Mouse (Mus musculus) heart, embryonic 11.5 days (tissue): ENCODE measurements around the gene Mbnl2. TPM values are rescaled to one million over a fixed set of nuclear protein-coding genes. Genes with fewer than 3 reads are reported as not detected.

Experiments
- ATAC-seq: fragments of 200-750 bp; cut with Nextera tagmentation; replicated peaks from 2 replicates; pipeline ENCODE4 v1.8.0; 2017; ENCODE audit warnings: moderate library complexity; ENCODE audit not compliant: insufficient number of reproducible peaks, low FRiP score, low TSS enrichment
- H3K27ac ChIP-seq: fragments of 300-500 bp; sonication (generic); 2 replicates; pipeline ENCODE4 v1.5.1; 2014; ENCODE audit warnings: mild to moderate bottlenecking, low read depth, low read length
- H3K27me3 ChIP-seq: fragments of 300-500 bp; sonication (generic); 2 replicates; pipeline ENCODE4 v1.6.1; 2014; ENCODE audit warnings: mild to moderate bottlenecking, low read length, mixed read lengths; ENCODE audit not compliant: control insufficient read depth, insufficient read depth
- H3K36me3 ChIP-seq: fragments of 300-500 bp; sonication (generic); 2 replicates; pipeline ENCODE4 v1.6.1; 2014; ENCODE audit warnings: mild to moderate bottlenecking, low read length, moderate library complexity, mixed read lengths; ENCODE audit not compliant: control insufficient read depth, insufficient read depth
- H3K4me1 ChIP-seq: fragments of 300-500 bp; sonication (generic); 2 replicates; pipeline ENCODE4 v1.6.1; 2014; ENCODE audit warnings: low read length; ENCODE audit not compliant: control insufficient read depth, insufficient read depth
- H3K4me2 ChIP-seq: fragments of 300-500 bp; sonication (generic); 2 replicates; pipeline ENCODE4 v1.6.1; 2014; ENCODE audit warnings: mild to moderate bottlenecking, moderate library complexity
- H3K4me3 ChIP-seq: fragments of 300-500 bp; sonication (generic); 2 replicates; pipeline ENCODE4 v1.5.1; 2014; ENCODE audit warnings: low read depth, low read length
- H3K9ac ChIP-seq: fragments of 300-500 bp; sonication (generic); 2 replicates; pipeline ENCODE4 v1.6.1; 2014; ENCODE audit warnings: mild to moderate bottlenecking, low read depth, low read length, moderate library complexity
- H3K9me3 ChIP-seq: fragments of 300-500 bp; sonication (generic); replicated peaks from 2 replicates; pipeline ENCODE4 v1.6.1; 2016; ENCODE audit warnings: low read length; ENCODE audit not compliant: control insufficient read depth
- WGBS: fragments of 180-500 bp; shearing (Covaris S2); extraction: QIAGEN DNeasy Blood & Tissue Kit; methylation state at CpG from one replicate; pipeline ENCODE4 v1.1.7; 2014; ENCODE audit not compliant: insufficient replicate concordance; 5-methylcytosine and 5-hydroxymethylcytosine counted together
- polyA plus RNA-seq: library from polyadenylated mRNA; unstranded; fragments of >200 nt; fragmentation: Nextera tagmentation; extraction: Ambion mirVana; gene quantifications from 2 replicates; pipeline ENCODE4 v1.2.1, GENCODE M21; 2014

Mbnl2 gene
- polyA plus RNA-seq, 1 experiment from 2014 or later = 107 TPM

GRCm38 (mm10) chr14:120267130-120267529, 8.3 kb upstream of the Mbnl2 start:
- H3K4me1 ChIP-seq = peaks cover 5% of the 10 kb centered on the region; the same call in 1 of the 2 replicates
- WGBS = 82% methylated on average over 4 of the region's 4 CpGs
- no peaks in the 10 kb centered on the region for H3K9me3 ChIP-seq
- H3K36me3 ChIP-seq = no peaks in the 10 kb centered on the region
- no peak overlapping the region for H3K4me3 ChIP-seq
- no peak overlapping the region for H3K9ac ChIP-seq
- no peak overlapping the region for H3K4me2 ChIP-seq
- ATAC-seq = no peak
- no peak overlapping the region for H3K27ac ChIP-seq
- H3K27me3 ChIP-seq = no peaks in the 10 kb centered on the region

DNA sequence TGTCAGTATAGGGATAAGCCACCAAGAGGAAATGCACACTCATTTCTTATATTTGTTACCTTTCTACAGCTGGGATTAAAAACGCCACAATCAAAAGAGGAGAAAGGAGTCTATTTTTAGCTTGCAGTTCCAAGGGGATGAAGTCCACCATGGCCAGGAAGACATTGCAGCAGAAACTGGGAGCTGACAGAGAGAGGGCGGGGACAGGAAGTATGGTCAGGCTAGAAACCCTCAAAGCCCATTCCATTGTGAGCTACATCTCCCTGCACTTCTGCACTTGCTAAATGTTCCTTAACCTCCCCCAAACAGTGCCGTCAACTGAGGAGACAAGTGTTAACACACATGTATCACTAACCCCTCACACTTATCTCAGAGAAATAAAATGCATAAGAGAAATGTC, 5.4 kb upstream of the Mbnl2 start:
- Histone ChIP-seq H3K9me3 (no peaks in the 10 kb centered on the region), H3K4me1 (peaks cover 9% of the 10 kb centered on the region), H3K27me3 (no peaks in the 10 kb centered on the region), H3K36me3 (no peaks in the 10 kb centered on the region), H3K4me2 (no peak overlapping the region), H3K4me3 (no peak overlapping the region), H3K9ac (no peak overlapping the region), H3K27ac (no peak overlapping the region)
- WGBS = 45% methylated on average over 3 of the region's 3 CpGs
- no peak for ATAC-seq

DNA sequence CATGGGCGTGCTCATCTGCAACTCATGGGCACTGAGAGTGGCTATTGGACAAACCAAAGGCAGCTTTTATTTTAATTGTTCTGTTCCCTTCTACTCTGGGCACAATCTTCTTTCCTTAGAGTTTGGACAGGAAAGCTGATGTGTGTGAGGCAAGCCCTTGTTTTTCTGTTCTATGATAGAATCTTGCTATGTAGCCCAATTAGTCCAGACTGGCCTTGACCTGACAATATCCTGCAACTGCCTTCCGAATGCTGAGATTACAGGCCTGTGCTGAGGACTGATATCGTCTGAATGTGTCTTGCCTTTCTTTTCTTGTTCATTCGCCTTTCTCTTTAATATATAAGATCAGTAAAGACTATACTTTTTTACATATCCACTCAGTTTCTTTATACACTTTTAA, 4.8 kb upstream of the Mbnl2 start:
- Histone ChIP-seq H3K36me3 (no peaks in the 10 kb centered on the region), H3K4me3 (no peak overlapping the region), H3K27ac (no peak overlapping the region), H3K9ac (no peak overlapping the region), H3K4me2 (no peak overlapping the region), H3K27me3 (no peaks in the 10 kb centered on the region), H3K4me1 (peaks cover 11% of the 10 kb centered on the region), H3K9me3 (no peaks in the 10 kb centered on the region)
- no peak for ATAC-seq
- 68% methylated on average over 4 of the region's 4 CpGs for WGBS

DNA sequence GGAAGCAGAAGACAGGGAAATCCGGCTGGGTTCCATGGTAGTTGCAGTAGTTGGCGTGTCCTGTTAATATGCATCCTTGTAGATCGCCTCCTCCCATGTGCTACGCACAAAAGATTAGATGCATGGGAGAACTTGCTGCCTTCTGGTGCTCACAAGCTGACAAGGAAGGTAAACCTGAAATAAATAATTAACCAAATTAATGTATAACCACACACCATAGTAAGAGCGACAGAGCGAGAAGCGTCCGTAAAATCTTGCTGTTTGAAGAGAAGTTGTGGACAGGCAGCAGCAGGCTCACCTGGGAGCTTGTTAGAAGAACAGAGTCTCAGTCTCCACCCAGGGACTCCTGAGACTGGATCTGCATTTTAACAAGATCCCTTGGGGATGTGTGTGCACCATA, 4.4 kb upstream of the Mbnl2 start:
- no peak overlapping the region for H3K27ac ChIP-seq
- H3K4me1 ChIP-seq = peaks cover 11% of the 10 kb centered on the region
- no peaks in the 10 kb centered on the region for H3K27me3 ChIP-seq
- no peaks in the 10 kb centered on the region for H3K9me3 ChIP-seq
- no peak overlapping the region for H3K4me3 ChIP-seq
- H3K4me2 ChIP-seq = no peak overlapping the region
- no peaks in the 10 kb centered on the region for H3K36me3 ChIP-seq
- 85% methylated on average over 8 of the region's 8 CpGs for WGBS
- no peak for ATAC-seq
- no peak overlapping the region for H3K9ac ChIP-seq

GRCm38 (mm10) chr14:120273766-120274165, 1.7 kb upstream of the Mbnl2 start:
- no peaks in the 10 kb centered on the region for H3K36me3 ChIP-seq
- H3K27ac ChIP-seq = no peak overlapping the region
- H3K4me3 ChIP-seq = no peak overlapping the region
- 62% methylated on average over 5 of the region's 5 CpGs for WGBS
- H3K4me1 ChIP-seq = peaks cover 27% of the 10 kb centered on the region
- no peaks in the 10 kb centered on the region for H3K27me3 ChIP-seq
- no peak overlapping the region for H3K9ac ChIP-seq
- H3K4me2 ChIP-seq = no peak overlapping the region
- ATAC-seq = no peak
- no peaks in the 10 kb centered on the region for H3K9me3 ChIP-seq

- H3K4me1 ChIP-seq = peaks cover 36% of the 10 kb centered on the region
- peak overlapping the region; percentile 96; the same call in 1 of the 2 replicates for H3K27ac ChIP-seq
- no peaks in the 10 kb centered on the region for H3K36me3 ChIP-seq
- 48% methylated on average over 5 of the region's 5 CpGs for WGBS
- no peak for ATAC-seq
- H3K4me2 ChIP-seq = peak overlapping the region; percentile 81
- H3K4me3 ChIP-seq = peak overlapping the region; percentile 72
- no peaks in the 10 kb centered on the region for H3K9me3 ChIP-seq
- no peaks in the 10 kb centered on the region for H3K27me3 ChIP-seq
- 0 out of 2 replicates have a peak overlapping the region, but pooled peaks have one; percentile 91 for H3K9ac ChIP-seq
Observed at GRCm38 (mm10) chr14:120274746-120275145, 723 bp upstream of the Mbnl2 start.

DNA sequence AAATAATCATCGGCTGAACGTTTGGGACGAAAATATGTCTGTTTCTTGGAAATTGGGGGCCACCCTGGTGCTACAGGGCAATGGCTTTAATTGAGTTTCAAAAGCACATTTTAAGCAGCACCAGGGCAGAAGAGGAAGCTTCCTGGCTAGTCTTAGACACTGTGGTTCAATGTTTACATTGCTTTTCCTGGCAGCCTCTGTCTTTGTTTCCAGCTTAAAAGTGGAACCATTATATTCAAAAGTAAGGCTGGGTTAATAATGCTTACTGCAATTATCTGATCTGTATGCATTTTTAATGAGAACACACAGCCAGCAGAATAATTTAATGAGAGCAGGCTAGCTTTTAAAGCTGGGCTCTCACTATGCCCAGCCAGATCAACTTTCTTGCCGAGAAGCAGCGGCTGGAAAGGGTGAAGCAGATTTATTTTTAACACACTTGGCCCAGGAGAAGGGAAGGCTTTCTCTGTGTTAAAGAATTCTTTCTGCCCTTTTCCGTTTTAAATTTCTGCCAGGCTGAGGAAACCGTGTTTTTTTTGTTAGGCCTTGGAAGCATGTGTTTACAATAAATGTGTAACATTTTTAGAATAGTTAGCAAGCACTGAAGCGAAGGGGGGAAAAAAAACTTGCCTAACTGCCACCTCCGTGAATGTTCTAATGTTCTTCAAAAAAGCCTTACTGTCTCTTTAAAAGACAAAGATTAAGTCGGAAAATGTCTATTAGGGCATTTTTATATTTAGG, 1.0 kb downstream of the Mbnl2 start:
- Histone ChIP-seq H3K36me3 (no peaks in the 10 kb centered on the region), H3K27ac (peak overlapping the region; percentile 96), H3K4me2 (peak overlapping the region; percentile 81), H3K9ac (peak overlapping the region; percentile 91), H3K4me1 (peaks cover 47% of the 10 kb centered on the region), H3K4me3 (peak overlapping the region; percentile 72), H3K27me3 (no peaks in the 10 kb centered on the region), H3K9me3 (no peaks in the 10 kb centered on the region)
- WGBS = 12% methylated on average over 10 of the region's 10 CpGs
- no peak for ATAC-seq

- peaks cover 47% of the 10 kb centered on the region for H3K4me1 ChIP-seq
- no peak for ATAC-seq
- H3K4me2 ChIP-seq = peak overlapping the region; percentile 81
- no peaks in the 10 kb centered on the region for H3K36me3 ChIP-seq
- H3K9ac ChIP-seq = peak overlapping the region; percentile 91
- H3K9me3 ChIP-seq = no peaks in the 10 kb centered on the region
- no peaks in the 10 kb centered on the region for H3K27me3 ChIP-seq
- WGBS = 16% methylated on average over 10 of the region's 10 CpGs
- peak overlapping the region; percentile 72 for H3K4me3 ChIP-seq
- H3K27ac ChIP-seq = peak overlapping the region; percentile 96
Observed at GRCm38 (mm10) chr14:120277081-120277656, 1.7 kb downstream of the Mbnl2 start.
